15 mouse cellular contexts compared by ENCODE assay signal in genomic region chr13:47217107-47217571, GRCm38 (mm10).
A peak's percentile ranks its signal among the peaks of the same experiment; 100 is the strongest.
DNase-seq lines count a peak whose midpoint lies in the region; ATAC-seq and TF ChIP-seq lines count a peak whose summit lies in the region.
"Had no signal": no experiment of that assay in that cellular context is flagged by ENCODE, and none has a peak within 500 bp of the region (broad histone marks: within the 10 kb centered on the region; RNA-seq: fewer than 3 reads in every experiment).

No protein-coding gene starts in this region.

- no peaks in the 10 kb centered on the region for H3K4me1 ChIP-seq in kidney, adult 2 months (ENCODE audit: control insufficient read depth, insufficient read depth, low read length)
- no peaks in the 10 kb centered on the region for H3K4me1 ChIP-seq in kidney, embryonic 16.5 days (ENCODE audit: insufficient read depth, low read length)
- H3K4me1 ChIP-seq: forebrain, embryonic 13.5 days had no signal

- H3K27me3 ChIP-seq in kidney, adult 2 months (replicated peaks; ENCODE audit: control insufficient read depth, insufficient read depth, low read length), result no peaks in the 10 kb centered on the region
- H3K27me3 ChIP-seq in kidney, embryonic 16.5 days (ENCODE audit: insufficient read depth, low read length), result no peaks in the 10 kb centered on the region
- H3K27me3 ChIP-seq: forebrain, embryonic 13.5 days; intestine, embryonic 15.5 days had no signal

- no peaks in the 10 kb centered on the region for H3K36me3 ChIP-seq in kidney, adult 2 months (ENCODE audit: control insufficient read depth, insufficient read depth, low read length)
- H3K36me3 ChIP-seq in kidney, embryonic 16.5 days (ENCODE audit: insufficient read depth, low read length), result no peaks in the 10 kb centered on the region
- H3K36me3 ChIP-seq: intestine, embryonic 15.5 days had no signal

- H3K9me3 ChIP-seq in kidney, embryonic 16.5 days (ENCODE audit: low read length), result no peaks in the 10 kb centered on the region
- H3K9me3 ChIP-seq: forebrain, embryonic 13.5 days; intestine, embryonic 15.5 days had no signal

- no peak for TF ChIP-seq CTCF in kidney, adult 2 months (conservative IDR thresholded peaks at IDR 0.05; ENCODE audit: insufficient read depth, insufficient read length, low read depth, low read length)

- H3K27ac ChIP-seq in kidney, adult 2 months (ENCODE audit: insufficient read depth, low read depth, low read length), result peak overlapping the region; percentile 85
- no peak overlapping the region for H3K27ac ChIP-seq in kidney, embryonic 16.5 days (ENCODE audit: low read length)
- H3K27ac ChIP-seq: forebrain, embryonic 13.5 days; intestine, embryonic 15.5 days; liver, embryonic 14.5 days had no signal

- no peak for ATAC-seq in kidney, embryonic 16.5 days (ENCODE audit: low FRiP score, low TSS enrichment)
- no peak for ATAC-seq in erythroblast, adult 5-6 weeks (replicated peaks; ENCODE audit: low FRiP score, poor library complexity, severe bottlenecking)
- ATAC-seq: forebrain, embryonic 13.5 days; intestine, embryonic 15.5 days had no signal

- WGBS in kidney, adult 2 months, result 54% methylated on average over 5 of the region's 5 CpGs
- WGBS in kidney, embryonic 16.5 days, result 48% methylated on average over 5 of the region's 5 CpGs

- TF ChIP-seq POLR2A in kidney, adult 2 months (IDR thresholded peaks at IDR 0.05; ENCODE audit: low read depth, low read length), result no peak

- H3K4me3 ChIP-seq in kidney, adult 2 months (ENCODE audit: insufficient read depth, low read depth, low read length), result no peak overlapping the region
- H3K4me3 ChIP-seq in kidney, embryonic 16.5 days (ENCODE audit: low read length), result no peak overlapping the region
- H3K4me3 ChIP-seq: forebrain, embryonic 13.5 days; intestine, embryonic 15.5 days had no signal

- DNase-seq in adrenal gland, adult 2 months, result peak; percentile 29
- no peak for DNase-seq in adrenal gland, adult 8-10 months
- DNase-seq in kidney, adult 2 months, result peak; percentile 76
- peak; percentile 6 for DNase-seq in urinary bladder, postnatal 10 days (ENCODE audit: low spot score)
- DNase-seq in urinary bladder, postnatal 4 days (ENCODE audit: low spot score in 2 of 2), result no peak
- no peak for DNase-seq in gastrocnemius, postnatal 10 days
- DNase-seq: B cell, adult 2 months; cerebellum, adult 11-12 months; gastrocnemius, postnatal 36 days; heart, postnatal 4 days had no signal

- H3K4me2 ChIP-seq in kidney, embryonic 16.5 days (replicated peaks; ENCODE audit: low read depth, low read length), result no peak overlapping the region
- H3K4me2 ChIP-seq: forebrain, embryonic 13.5 days; intestine, embryonic 15.5 days had no signal

- no peak overlapping the region for H3K9ac ChIP-seq in kidney, embryonic 16.5 days (replicated peaks; ENCODE audit: low read length)
- H3K9ac ChIP-seq: forebrain, embryonic 13.5 days; intestine, embryonic 15.5 days; liver, embryonic 14.5 days had no signal

Comparison
In these comparisons a context has a peak if more than half of its experiments do, and no peak if none do; other contexts are left out.
1. DNase-seq: peak in adrenal gland, adult 2 months (single experiment), kidney, adult 2 months (single experiment) and urinary bladder, postnatal 10 days (single experiment); none in adrenal gland, adult 8-10 months (single experiment), urinary bladder, postnatal 4 days (0 of 2) and gastrocnemius, postnatal 10 days (single experiment).